Mouse (Mus musculus) heart, embryonic 14.5 days (tissue): Measurements from ENCODE around the gene 1110008L16Rik. TPM values are rescaled to one million over a fixed set of nuclear protein-coding genes. Genes with fewer than 3 reads are reported as not detected.

Experiments used
- ATAC-seq: fragments of 200-750 bp; cut with Nextera tagmentation; 2 replicates; pipeline ENCODE4 v1.8.0; 2017; ENCODE audit warnings: low read depth, moderate TSS enrichment; ENCODE audit not compliant: insufficient number of reproducible peaks, insufficient read depth, low FRiP score
- H3K27ac ChIP-seq, 2 experiments: fragments of 200-500 bp in 1 of 2; fragments of 300-500 bp in 1 of 2; sonication (generic) in 1 of 2; replicated peaks in 1 of 2; 2 replicates each; pipeline ENCODE4 v1.5.1; 2012 to 2014; ENCODE audit warnings: low read depth in 2 of 2, low read length in 2 of 2, control low read depth in 1 of 2, mild to moderate bottlenecking in 1 of 2, mixed read lengths in 1 of 2; ENCODE audit not compliant: control insufficient read depth in 1 of 2, insufficient read depth in 1 of 2
- H3K27me3 ChIP-seq: fragments of 300-500 bp; sonication (generic); 2 replicates; pipeline ENCODE4 v1.6.1; 2014; ENCODE audit warnings: mild to moderate bottlenecking, low read length, control low read depth; ENCODE audit not compliant: control insufficient read depth, insufficient read depth
- H3K36me3 ChIP-seq: fragments of 300-500 bp; sonication (generic); 2 replicates; pipeline ENCODE4 v1.6.1; 2014; ENCODE audit warnings: mild to moderate bottlenecking, control low read depth, low read length, mixed read lengths; ENCODE audit not compliant: control insufficient read depth, insufficient read depth
- H3K4me1 ChIP-seq, 2 experiments: fragments of 200-500 bp in 1 of 2; fragments of 300-500 bp in 1 of 2; sonication (generic) in 1 of 2; 2 replicates each; pipeline ENCODE4 v1.6.1; 2012 to 2014; ENCODE audit warnings: low read length in 2 of 2, control low read depth in 1 of 2, mixed read lengths in 1 of 2; ENCODE audit not compliant: control insufficient read depth in 2 of 2, insufficient read depth in 2 of 2
- H3K4me2 ChIP-seq: fragments of 300-500 bp; sonication (generic); 2 replicates; pipeline ENCODE4 v1.6.1; 2014; ENCODE audit warnings: mild to moderate bottlenecking, low read length
- H3K4me3 ChIP-seq, 2 experiments: fragments of 200-500 bp in 1 of 2; fragments of 300-500 bp in 1 of 2; sonication (generic) in 1 of 2; 2 replicates each; pipeline ENCODE4 v1.5.1; 2012 to 2014; ENCODE audit warnings: low read length in 2 of 2, mild to moderate bottlenecking in 2 of 2, control low read depth in 1 of 2, low read depth in 1 of 2, moderate library complexity in 1 of 2; ENCODE audit not compliant: control insufficient read depth in 1 of 2, insufficient read depth in 1 of 2
- H3K9ac ChIP-seq: fragments of 300-500 bp; sonication (generic); 2 replicates; pipeline ENCODE4 v1.6.1; 2014; ENCODE audit warnings: mild to moderate bottlenecking, low read length
- H3K9me3 ChIP-seq: fragments of 300-500 bp; sonication (generic); 2 replicates; pipeline ENCODE4 v1.6.1; 2016; ENCODE audit warnings: low read length, control low read depth; ENCODE audit not compliant: control insufficient read depth
- WGBS: fragments of 180-500 bp; shearing (Covaris S2); extraction: QIAGEN DNeasy Blood & Tissue Kit; methylation state at CpG from one replicate; pipeline ENCODE4 v1.1.7; 2014; 5-methylcytosine and 5-hydroxymethylcytosine counted together
- polyA plus RNA-seq: library from polyadenylated mRNA; unstranded; fragments of >200 nt; fragmentation: Nextera tagmentation; extraction: Ambion mirVana; gene quantifications from 2 replicates; pipeline ENCODE4 v1.2.1, GENCODE M21; 2014

Gene 1110008L16Rik
- polyA plus RNA-seq, 1 experiment from 2014 or later = 10.4 TPM

DNA sequence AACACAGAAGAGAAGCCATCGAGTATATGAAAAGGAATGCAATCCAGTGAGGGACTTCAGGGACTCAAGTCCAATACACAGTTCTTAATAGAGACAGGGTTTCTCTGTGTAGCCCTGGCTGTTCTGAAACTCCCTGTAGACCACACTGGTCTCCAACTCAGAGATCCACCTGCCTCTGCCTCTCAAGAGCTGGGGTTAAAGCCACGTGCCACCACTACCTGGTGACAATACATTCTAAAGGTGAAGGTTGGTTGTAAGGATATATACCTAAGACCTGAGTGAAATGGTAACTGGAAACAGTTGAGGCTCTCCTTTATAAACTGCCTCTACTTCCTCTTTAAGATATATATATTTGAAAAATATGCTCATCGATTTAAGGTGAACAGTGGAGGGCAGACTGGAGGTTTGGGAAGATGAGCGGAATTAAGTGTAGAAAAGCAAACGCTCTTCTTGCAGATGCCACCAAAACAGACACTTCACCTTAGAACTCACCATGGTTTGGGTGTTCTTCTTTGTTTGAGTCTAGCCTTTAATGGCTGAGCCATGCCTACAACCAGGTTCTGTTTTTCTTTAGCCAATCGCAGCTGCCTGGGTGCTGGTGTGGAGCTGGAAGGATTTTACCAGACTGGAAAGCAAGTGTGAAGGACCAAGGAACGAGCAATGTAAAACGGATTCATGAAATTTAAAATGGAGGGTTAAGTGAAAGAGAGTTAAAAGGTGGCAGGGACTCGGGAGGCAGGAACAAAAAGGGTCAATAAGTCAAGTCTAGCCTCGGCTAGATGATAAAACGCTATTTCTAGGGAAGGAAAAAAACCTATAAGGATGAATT, 2.3 kb downstream of the 1110008L16Rik start:
- 43% methylated on average over 11 of the region's 11 CpGs for WGBS
- Histone ChIP-seq H3K27ac (peak overlapping the region; percentile 96), H3K4me1 (peaks cover 2 to 19% of the 10 kb centered on the region in 2 experiments; a peak in 3 of 4 replicates), H3K4me3 (peak overlapping the region; percentile 70 to 80), H3K9ac (peak overlapping the region; percentile 82), H3K9me3 (no peaks in the 10 kb centered on the region), H3K27me3 (no peaks in the 10 kb centered on the region), H3K36me3 (peaks cover 31% of the 10 kb centered on the region), H3K4me2 (peak overlapping the region; percentile 72)
- no peak for ATAC-seq

DNA sequence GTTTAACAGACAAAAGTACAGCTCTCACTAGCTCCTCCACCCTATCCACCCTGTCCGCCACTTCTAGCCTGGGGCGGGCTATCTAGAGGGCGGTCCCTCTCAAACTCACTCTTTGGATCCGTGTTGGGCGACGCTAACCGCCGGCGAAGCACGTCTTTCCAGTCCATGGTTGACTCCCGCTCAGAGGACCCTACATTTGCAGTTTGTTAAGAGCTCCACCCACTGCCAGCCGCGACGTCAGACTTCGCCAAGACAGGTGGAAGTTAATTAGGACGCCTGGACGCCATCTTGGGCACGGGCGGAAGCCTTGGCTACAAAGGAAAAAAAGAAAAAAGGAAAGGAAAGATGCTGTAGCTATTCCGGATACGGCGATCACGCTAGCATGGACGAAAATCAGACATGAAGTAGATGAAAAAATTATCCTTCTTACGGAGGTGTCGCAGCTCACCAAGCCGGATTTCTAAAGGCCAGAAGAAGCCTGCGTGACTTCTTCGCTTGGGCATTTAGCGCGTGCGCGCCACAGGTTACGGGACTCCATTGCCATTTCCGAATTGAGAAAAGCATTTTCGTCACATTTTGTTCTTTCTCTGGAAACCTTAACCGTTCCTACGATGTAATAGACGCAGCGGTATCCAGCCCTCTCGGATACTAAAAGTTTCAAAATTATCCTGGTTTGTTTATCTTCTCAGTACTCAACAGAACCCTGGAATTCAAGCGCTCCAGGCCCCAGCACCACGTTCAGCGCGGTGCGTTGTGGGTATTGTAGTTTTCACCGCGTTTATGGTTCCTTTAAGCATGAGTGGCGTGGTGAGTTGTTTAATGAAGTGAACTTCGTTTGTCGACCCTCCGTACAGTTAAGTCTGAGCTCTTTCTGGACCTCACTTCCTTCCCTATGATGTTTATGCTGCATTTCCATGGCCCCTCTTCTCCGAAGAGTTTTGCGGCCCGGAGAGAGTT, 3.4 kb downstream of the 1110008L16Rik start, which contains the start of gene Ppp2r3c:
Gene Ppp2r3c, minus strand, starts transcription at position 514 of the 957 bp plus-strand sequence.
- peak within 1 kb of the TSS; percentile 96 for H3K27ac ChIP-seq
- no peaks in the 10 kb centered on the region for H3K27me3 ChIP-seq
- peak; percentile 91 for ATAC-seq
- peak within 1 kb of the TSS; percentile 70 to 80 for H3K4me3 ChIP-seq
- peak within 1 kb of the TSS; percentile 82 for H3K9ac ChIP-seq
- under 1% methylated on average over 55 of the region's 55 CpGs for whole genome bisulfite sequencing
- H3K4me2 ChIP-seq = peak within 1 kb of the TSS; percentile 72
- peaks cover 21% of the 10 kb centered on the region for H3K36me3 ChIP-seq
- H3K4me1 ChIP-seq = peaks cover 2 to 19% of the 10 kb centered on the region in 2 experiments; a peak in 3 of 4 replicates
- H3K9me3 ChIP-seq = no peaks in the 10 kb centered on the region

DNA sequence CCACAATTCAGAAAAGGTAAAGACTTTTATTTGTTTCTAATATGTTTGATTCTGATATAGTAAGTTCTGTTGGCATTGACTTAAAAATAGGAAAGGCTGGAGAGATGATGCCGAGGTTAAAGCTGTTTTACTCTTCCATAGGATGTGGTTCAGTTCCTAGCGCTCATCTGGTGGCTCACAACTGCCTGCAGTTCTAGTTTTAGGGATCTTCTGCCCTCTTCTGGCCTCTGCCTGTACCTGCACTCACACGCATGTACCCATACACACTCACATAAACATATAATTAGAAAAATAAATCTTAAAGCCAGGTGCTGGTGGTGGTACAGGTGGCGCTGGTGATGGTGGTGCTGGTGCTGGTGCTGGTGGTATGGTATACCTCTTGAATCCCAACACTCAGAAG, 7.0 kb downstream of the 1110008L16Rik start:
- Histone ChIP-seq H3K9me3 (no peaks in the 10 kb centered on the region), H3K4me3 (no peak overlapping the region), H3K36me3 (peaks cover 24% of the 10 kb centered on the region), H3K27ac (no peak overlapping the region), H3K9ac (no peak overlapping the region), H3K4me1 (peaks cover 2 to 12% of the 10 kb centered on the region in 2 experiments), H3K4me2 (no peak overlapping the region), H3K27me3 (no peaks in the 10 kb centered on the region)
- 92% methylated on average over 4 of the region's 4 CpGs for WGBS
- no peak for ATAC-seq

- H3K27me3 ChIP-seq = no peaks in the 10 kb centered on the region
- H3K4me1 ChIP-seq = peaks cover 0 to 7% of the 10 kb centered on the region in 2 experiments; a peak in 3 of 4 replicates
- H3K9ac ChIP-seq = no peak overlapping the region
- H3K4me3 ChIP-seq = no peak overlapping the region
- 84% methylated on average over 6 of the region's 6 CpGs for WGBS
- H3K9me3 ChIP-seq = no peaks in the 10 kb centered on the region
- ATAC-seq = no peak
- H3K27ac ChIP-seq = 0 out of 4 replicates have a peak overlapping the region, but pooled peaks of 1 of the 2 experiments have one; percentile 22
- H3K36me3 ChIP-seq = peaks cover 25% of the 10 kb centered on the region
- no peak overlapping the region for H3K4me2 ChIP-seq
Observed at GRCm38 (mm10) chr12:55307566-55307965, 8.2 kb downstream of the 1110008L16Rik start.

DNA sequence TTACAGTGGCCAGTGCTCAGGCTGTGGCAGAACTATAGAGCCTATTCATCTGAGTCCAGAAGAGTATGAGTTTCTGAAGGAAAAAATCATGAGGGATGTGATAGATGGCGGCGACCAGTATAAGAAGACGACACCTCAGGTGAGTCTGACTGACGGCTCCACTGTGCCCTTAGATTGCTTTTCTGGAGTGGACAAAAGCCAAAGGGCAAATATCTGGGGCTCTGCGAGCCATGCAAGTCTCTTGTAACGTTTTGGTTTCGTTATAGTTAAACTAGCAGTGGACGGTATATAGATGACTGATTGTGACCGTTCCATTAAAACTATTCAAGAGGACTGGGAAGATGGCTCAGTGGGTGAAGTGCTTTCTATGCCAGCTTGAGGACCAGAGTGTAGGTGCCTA, 9.4 kb downstream of the 1110008L16Rik start:
- Histone ChIP-seq H3K9ac (no peak overlapping the region), H3K36me3 (peaks cover 25% of the 10 kb centered on the region), H3K4me1 (peaks cover 0 to 5% of the 10 kb centered on the region in 2 experiments; a peak in 3 of 4 replicates), H3K9me3 (no peaks in the 10 kb centered on the region), H3K4me2 (no peak overlapping the region), H3K27me3 (no peaks in the 10 kb centered on the region), H3K27ac (no peak overlapping the region), H3K4me3 (no peak overlapping the region)
- no peak for ATAC-seq
- WGBS = 92% methylated on average over 9 of the region's 9 CpGs

DNA sequence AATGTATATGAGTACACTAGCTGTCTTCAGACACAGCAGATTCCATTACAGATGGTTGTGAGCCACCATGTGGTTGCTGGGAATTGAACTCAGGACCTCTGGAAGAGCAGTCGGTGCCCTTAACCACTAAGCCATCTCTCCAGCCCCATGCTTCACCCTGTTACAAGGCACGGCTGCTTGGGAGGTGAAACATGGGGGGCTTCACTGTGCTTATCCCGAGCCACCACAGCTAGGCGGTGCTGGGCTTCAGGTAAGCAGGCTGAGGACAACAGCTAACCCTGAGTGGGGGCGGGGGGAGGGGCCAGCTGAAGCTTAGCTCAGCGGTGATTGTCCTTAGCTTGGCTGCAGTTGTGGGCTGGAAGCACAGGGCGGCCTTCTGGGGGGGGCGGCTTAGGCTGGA, 10.1 kb downstream of the 1110008L16Rik start:
- H3K9me3 ChIP-seq = no peaks in the 10 kb centered on the region
- 75% methylated on average over 8 of the region's 8 CpGs for WGBS
- H3K4me1 ChIP-seq = no peaks in the 10 kb centered on the region; a peak in 1 of 4 replicates
- peaks cover 25% of the 10 kb centered on the region for H3K36me3 ChIP-seq
- H3K4me3 ChIP-seq = no peak overlapping the region
- no peak overlapping the region for H3K4me2 ChIP-seq
- no peak overlapping the region for H3K9ac ChIP-seq
- H3K27me3 ChIP-seq = no peaks in the 10 kb centered on the region
- no peak for ATAC-seq
- no peak overlapping the region for H3K27ac ChIP-seq

DNA sequence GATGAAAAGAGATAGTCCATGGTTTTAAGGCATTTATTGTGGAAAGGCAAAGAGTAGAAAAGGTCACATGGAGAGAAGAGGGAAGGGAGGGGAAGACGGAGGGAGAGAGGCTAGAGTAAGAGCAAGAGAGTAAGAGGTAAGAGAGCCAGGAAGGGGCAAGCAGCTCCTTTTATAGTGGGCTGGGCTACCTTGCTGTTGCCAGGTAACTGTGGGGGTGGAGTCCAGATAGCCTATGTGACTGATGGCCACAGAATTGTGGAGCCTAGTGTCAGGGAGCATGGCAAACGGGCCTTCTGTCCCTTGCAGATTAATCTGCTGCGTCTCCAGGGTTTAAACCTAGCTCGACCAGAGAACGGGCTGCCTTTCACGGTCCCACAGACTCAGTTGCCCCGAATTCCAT, 12.5 kb downstream of the 1110008L16Rik start:
- ATAC-seq = no peak
- 84% methylated on average over 7 of the region's 7 CpGs for WGBS
- no peaks in the 10 kb centered on the region; a peak in 1 of 4 replicates for H3K4me1 ChIP-seq
- H3K9me3 ChIP-seq = no peaks in the 10 kb centered on the region
- H3K36me3 ChIP-seq = peaks cover 20% of the 10 kb centered on the region
- no peak overlapping the region for H3K27ac ChIP-seq
- H3K9ac ChIP-seq = no peak overlapping the region
- H3K4me2 ChIP-seq = no peak overlapping the region
- H3K4me3 ChIP-seq = no peak overlapping the region
- no peaks in the 10 kb centered on the region for H3K27me3 ChIP-seq
